Mouse (Mus musculus) kidney, postnatal 14 days (tissue): ENCODE measurements around the gene Tjap1.

Source experiments
- DNase-seq: peaks from one replicate; pipeline ENCODE4 v3.0.0; 2022; ENCODE audit warnings: mixed read lengths

Gene Tjap1

GRCm38 (mm10) chr17:46278011-46278765 is 4.6 kb downstream of the Tjap1 start:
- no peak for DNase-seq

DNA sequence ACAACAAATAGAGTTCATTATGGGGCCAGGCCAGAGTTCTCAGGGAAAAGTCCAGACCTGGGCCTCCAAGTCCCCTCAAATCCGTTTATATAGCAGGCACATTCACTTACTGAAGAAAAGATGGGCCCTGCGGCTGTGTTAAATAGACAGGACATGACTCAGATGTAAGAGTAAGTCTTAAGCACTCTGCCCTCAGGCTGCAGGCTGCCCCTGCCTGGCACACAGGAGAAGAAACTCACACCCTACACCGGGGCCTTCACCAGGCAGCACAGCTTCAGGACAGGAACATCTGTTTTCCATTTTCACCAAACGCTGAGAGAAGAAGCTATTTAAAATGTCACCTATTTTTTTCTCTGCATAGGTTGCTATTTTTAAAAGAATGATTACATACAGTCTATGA is 5.2 kb downstream of the Tjap1 start:
- no peak for DNase-seq

DNA sequence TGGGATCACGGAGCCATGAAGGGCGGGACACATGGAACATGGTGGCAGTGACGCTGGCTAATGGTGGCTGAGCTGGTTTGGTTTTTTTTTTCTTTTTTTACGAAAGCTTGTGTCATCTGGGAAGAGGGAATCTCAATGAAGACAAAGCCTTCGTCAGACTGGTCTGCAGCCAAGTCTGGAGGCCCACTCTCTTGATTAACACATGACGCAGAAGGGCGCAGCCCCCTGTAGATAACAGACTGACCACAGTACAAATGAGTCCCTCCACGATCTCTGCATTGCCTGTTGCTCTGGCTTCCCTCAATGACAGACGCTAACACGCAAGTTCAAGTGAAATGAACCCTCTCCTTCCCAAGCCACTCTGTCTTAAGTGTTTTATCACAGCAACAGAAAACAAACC is 7.3 kb downstream of the Tjap1 start:
- no peak for DNase-seq

- DNase-seq, result no peak
Observed at GRCm38 (mm10) chr17:46275034-46275433, 7.8 kb downstream of the Tjap1 start.

DNA sequence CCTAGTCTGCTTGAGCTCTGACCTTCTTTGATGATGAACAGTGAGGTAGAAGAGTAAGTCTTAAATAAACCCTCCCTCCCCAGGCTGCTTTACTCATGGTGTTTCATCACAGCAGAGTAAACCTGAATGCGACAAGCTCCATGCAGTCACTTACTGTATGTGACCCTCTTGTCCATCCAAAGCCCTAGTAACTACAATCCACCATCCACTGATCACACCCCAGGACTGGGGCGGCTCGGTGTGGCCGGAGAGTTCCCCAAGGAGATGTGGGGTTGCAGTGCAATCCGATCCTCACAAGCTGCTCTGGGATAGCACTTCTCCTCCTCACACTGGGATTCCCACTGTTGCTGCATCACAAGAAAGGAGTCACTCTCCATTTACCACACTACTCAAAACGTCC is 8.4 kb downstream of the Tjap1 start:
- no peak for DNase-seq

- DNase-seq, result no peak
Observed at GRCm38 (mm10) chr17:46273803-46274236, 9.0 kb downstream of the Tjap1 start.

- peak; percentile 72 for DNase-seq
Observed at GRCm38 (mm10) chr17:46272675-46273074, 10.2 kb downstream of the Tjap1 start.

DNA sequence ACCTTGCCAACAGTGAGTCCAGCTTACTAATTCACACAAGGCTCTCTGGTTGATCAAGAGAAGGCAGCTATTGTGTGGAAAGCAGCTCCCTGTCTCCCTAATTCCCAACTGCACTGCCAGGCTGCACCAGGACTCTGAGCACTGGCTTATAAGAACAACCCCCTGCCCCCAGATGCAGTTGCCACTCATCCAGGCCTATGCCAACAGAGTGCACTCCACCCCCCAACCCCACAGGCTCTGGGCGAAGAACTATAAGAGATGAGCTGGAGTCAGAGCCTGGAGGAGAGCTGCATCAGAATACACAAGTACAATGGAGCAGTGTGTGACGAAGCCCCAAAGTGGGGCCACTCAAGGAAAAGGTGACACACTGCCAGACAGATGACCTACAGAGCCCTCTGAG is 10.8 kb downstream of the Tjap1 start:
- no peak for DNase-seq

GRCm38 (mm10) chr17:46269771-46270534 is 12.9 kb downstream of the Tjap1 start:
- peak; percentile 62 for DNase-seq

DNA sequence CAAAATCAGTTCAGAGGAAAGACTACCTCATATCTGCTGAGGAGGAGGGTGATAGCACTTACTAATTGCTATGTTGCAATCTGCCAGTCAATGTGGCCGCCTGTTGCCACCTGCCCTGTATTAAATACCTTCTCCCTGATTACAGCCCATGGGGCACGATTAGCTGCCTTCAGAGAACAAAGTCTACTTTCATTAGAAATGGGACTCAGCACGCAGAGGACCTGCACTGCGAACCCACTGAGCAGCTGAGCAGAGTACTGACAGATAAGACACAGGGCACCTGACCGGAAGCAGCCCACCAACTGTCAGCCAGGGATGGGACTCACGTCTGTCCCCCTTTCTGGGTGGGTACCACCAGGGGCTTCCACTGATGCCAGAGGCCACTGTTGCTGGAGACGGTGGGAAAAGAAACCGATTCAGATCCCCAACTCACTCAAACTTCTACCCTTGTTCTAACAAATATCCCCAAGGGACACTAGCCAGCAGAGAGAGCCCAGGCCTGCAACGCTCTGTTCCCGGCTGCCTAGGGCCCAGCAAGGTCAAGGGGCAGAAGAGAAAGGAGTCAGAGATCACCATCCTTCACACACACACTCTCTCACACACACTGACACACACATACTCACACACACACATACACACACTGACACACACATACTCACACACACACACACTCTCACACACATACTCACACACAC is 14.7 kb downstream of the Tjap1 start:
- no peak for DNase-seq

GRCm38 (mm10) chr17:46267511-46267910 is 15.3 kb downstream of the Tjap1 start:
- DNase-seq, result no peak

DNA sequence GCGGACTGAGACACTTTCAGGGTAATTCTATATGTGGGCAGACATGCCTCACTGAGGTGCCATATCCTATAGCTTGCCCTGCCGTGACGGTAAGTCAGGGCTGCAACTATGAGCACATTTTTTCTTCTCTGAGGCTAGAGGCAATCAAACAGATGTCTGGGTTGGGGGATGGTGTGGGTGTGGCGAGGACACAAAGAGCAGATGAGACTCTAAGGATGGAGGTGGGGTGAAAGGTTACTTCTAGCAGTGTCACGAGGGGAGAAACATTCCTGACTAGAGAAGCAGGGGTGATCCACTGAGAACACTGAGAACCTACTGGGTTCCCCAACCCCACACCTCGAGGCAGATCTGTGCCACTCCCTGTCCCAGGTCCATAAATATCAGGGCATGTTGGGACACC is 15.8 kb downstream of the Tjap1 start:
- DNase-seq, result no peak

GRCm38 (mm10) chr17:46265918-46266618 is 16.8 kb downstream of the Tjap1 start:
- peak; percentile 86 for DNase-seq

DNA sequence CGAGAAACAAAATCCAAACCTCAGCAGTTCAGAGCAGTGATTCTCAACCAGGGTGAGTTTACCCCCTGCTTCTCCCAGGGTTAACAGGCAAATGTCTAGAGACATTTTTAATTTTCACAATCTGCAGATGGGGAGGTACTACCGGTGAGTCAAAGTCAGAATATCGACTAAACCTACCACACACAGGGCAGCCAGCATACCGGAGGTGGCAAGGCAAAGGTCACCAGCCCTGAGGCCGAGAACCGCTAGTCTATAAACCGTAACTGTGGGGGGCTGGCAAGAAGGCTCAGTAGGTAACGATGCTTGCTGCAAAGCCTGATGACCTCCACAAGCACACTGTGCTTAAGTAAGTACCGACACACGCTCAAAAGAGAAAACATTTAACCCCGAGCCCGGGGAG is 17.3 kb downstream of the Tjap1 start:
- DNase-seq, result no peak

DNA sequence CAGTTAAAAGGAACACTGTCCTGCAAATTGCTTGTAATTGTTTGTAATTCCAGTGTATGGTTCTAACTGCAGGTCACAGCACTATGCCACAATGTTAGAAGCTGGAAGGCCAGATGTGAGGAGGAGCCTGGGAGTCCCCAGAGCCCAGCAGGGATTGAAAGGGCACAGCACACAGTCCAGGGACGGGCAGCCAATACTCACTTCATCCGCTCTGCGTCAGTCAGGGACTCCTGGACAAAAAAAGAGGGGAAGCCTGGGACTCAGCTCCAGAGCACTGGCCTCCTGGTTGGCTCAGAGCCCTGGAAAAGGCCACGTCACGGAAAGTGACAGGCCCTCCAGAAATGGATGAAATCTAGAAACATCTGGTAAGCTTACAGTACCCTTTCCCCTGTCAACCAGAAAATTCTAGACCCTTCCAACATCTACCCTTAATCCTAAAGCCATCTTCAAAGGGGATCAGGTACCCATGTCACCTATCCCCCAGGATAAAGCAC is 20.6 kb downstream of the Tjap1 start:
- DNase-seq, result no peak

- DNase-seq, result no peak
Observed at GRCm38 (mm10) chr17:46259675-46260074, 23.2 kb downstream of the Tjap1 start.

DNA sequence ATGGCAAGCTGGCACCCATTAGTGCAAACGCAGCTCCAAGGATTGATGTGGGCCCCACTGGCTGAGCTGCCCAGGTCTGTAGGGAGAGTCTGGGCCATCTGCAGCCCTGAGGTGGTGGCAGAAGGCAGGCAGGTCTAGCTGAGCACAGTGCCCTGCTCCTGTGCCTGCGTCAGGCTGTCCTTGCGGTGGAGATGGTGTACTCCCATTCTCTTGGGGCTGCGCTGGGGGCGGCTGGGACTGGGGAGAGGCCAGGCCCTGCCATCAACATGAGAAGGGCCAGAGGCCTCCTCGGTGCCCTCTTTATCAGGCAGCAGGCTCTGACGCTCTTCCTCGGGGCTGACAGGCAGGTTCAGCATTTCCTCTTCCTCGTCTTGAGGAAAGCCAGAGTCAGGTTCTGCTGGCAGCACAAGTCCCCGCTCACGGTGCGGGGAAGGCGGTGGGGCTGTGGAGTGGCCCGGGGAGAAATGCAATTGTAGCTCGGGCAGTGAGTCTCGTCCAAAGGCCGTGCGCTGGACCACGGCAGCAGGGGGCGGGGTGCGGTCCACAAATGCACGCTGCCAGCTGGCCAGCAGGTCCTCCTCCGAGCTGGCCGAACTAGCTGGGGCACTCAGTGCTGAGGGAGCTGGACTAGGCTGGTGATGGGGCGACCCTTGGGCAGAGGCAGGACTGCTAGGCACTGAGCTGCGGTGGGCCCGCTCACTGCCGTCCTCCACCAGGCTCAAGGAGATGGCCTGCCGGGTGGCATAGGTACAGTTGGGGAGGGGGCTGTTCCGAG is 24.4 kb downstream of the Tjap1 start:
- DNase-seq, result no peak

DNA sequence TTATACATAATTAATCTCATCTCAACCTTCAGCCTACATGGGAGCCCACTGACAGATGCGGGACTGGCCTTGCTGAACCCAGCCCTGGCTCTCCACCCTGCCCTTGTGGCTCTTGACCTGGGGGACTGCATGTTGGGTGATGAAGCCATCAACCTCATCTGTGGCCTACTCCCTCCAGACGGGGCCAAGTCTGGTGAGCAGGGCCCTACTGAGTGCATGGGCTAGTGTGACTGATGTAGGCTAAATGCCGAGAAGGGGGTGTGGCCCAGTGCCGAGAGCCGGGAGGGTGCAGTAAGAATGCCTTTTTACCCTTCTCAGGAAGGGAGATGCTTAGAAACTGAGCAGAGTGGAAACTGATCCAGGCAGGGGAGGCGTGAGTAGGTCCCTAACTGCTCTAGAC is 27.7 kb downstream of the Tjap1 start:
- DNase-seq, result no peak

GRCm38 (mm10) chr17:46254106-46254505 is 28.7 kb downstream of the Tjap1 start:
- no peak for DNase-seq

DNA sequence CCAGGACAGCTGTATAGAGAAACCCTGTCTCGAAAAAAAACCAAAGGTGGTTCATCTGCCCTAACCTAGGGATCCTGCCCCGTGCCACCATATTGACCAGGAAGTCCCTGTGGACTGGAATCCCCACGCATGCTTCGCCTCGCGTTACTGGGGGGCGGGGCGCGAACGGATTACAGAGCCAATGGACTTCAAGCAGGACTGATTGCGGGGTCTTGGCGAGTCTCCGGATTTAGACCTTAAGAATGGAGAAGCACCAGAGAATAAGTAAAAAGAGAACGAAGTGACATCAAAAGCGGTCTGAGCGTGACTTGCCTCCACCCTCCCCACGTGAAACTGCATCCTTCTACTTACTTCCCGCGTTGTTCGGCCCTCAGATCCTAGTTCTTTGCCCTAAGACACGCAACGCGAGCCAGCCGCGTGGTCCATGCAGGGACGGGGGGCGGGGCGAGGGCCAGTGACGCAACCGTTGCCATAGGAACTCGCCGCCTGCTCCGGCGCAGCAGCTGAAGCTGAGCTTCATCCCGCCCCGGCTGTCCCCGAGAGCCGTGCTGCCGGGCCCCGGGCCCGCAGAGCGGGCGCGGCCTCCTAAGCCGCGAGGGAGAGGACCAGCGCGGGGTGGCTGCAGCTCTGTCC is 29.3 kb downstream of the Tjap1 start, which contains the start of gene Lrrc73:
Gene Lrrc73, plus strand, starts transcription at position 80 of the 633 bp plus-strand sequence.
- DNase-seq, result peak; percentile 95
